Mouse (Mus musculus) midbrain, embryonic 16.5 days (tissue): ENCODE results near the gene Herpud2. TPM values are rescaled to one million over a fixed set of nuclear protein-coding genes. Genes with fewer than 3 reads are reported as not detected.
A peak's percentile ranks its signal among the peaks of the same experiment; 100 is the strongest.
"Not testable (repeated sequence)": the region's sequence is repeated elsewhere in the genome, so short reads cannot be mapped to it uniquely, and the experiment has no call there.

Experiments used
- ATAC-seq: fragments of 200-750 bp; cut with Nextera tagmentation; 2 replicates; pipeline ENCODE4 v1.8.0; 2017; ENCODE audit warnings: moderate TSS enrichment
- H3K27ac ChIP-seq: fragments of 300-500 bp; sonication (generic); 2 replicates; pipeline ENCODE4 v1.5.1; 2014; ENCODE audit warnings: mild to moderate bottlenecking, low read length, mixed read lengths
- H3K27me3 ChIP-seq: fragments of 300-500 bp; sonication (generic); 2 replicates; pipeline ENCODE4 v1.6.1; 2014; ENCODE audit warnings: low read depth, low read length, mixed read lengths; ENCODE audit not compliant: control insufficient read depth, insufficient read depth
- H3K36me3 ChIP-seq: fragments of 300-500 bp; sonication (generic); 2 replicates; pipeline ENCODE4 v1.6.1; 2014; ENCODE audit warnings: mild to moderate bottlenecking, low read length, moderate library complexity, mixed read lengths; ENCODE audit not compliant: control insufficient read depth, insufficient read depth
- H3K4me1 ChIP-seq: fragments of 300-500 bp; sonication (generic); 2 replicates; pipeline ENCODE4 v1.6.1; 2014; ENCODE audit warnings: mild to moderate bottlenecking, low read length, mixed read lengths; ENCODE audit not compliant: control insufficient read depth, insufficient read depth
- H3K4me2 ChIP-seq: fragments of 300-500 bp; sonication (generic); 2 replicates; pipeline ENCODE4 v1.6.1; 2014; ENCODE audit warnings: mild to moderate bottlenecking, low read length, mixed read lengths
- H3K4me3 ChIP-seq: fragments of 300-500 bp; sonication (generic); 2 replicates; pipeline ENCODE4 v1.5.1; 2014; ENCODE audit warnings: low read depth, mild to moderate bottlenecking, low read length, moderate library complexity, mixed read lengths
- H3K9ac ChIP-seq: fragments of 300-500 bp; sonication (generic); 2 replicates; pipeline ENCODE4 v1.6.1; 2014; ENCODE audit warnings: low read depth, low read length, mixed read lengths
- H3K9me3 ChIP-seq: fragments of 300-500 bp; sonication (generic); replicated peaks from 2 replicates; pipeline ENCODE4 v1.6.1; 2014; ENCODE audit warnings: mild to moderate bottlenecking, low read length, mixed read lengths; ENCODE audit not compliant: control insufficient read depth, poor library complexity, severe bottlenecking
- WGBS: fragments of 180-500 bp; shearing (Covaris S2); extraction: QIAGEN DNeasy Blood & Tissue Kit; methylation state at CpG from one replicate; pipeline ENCODE4 v1.1.7; 2014; 5-methylcytosine and 5-hydroxymethylcytosine counted together
- polyA plus RNA-seq: library from polyadenylated mRNA; unstranded; fragments of >200 nt; fragmentation: Nextera tagmentation; extraction: Ambion mirVana; gene quantifications from 2 replicates; pipeline ENCODE4 v1.2.1, GENCODE M21; 2015

Gene Herpud2
- polyA plus RNA-seq, 1 experiment from 2014 or later = 29.6 TPM

- no peak overlapping the region for H3K27ac ChIP-seq
- no peaks in the 10 kb centered on the region for H3K27me3 ChIP-seq
- 73% methylated on average over 1 of the region's 1 CpGs for WGBS
- H3K4me1 ChIP-seq = no peaks in the 10 kb centered on the region
- no peak overlapping the region for H3K9ac ChIP-seq
- H3K4me2 ChIP-seq = no peak overlapping the region
- H3K36me3 ChIP-seq = no peaks in the 10 kb centered on the region
- no peaks in the 10 kb centered on the region for H3K9me3 ChIP-seq
- no peak for ATAC-seq
- no peak overlapping the region for H3K4me3 ChIP-seq
These were observed 11.3 kb downstream of the Herpud2 start for GRCm38 (mm10) chr9:25140330-25140729.

GRCm38 (mm10) chr9:25138900-25139299 is 12.7 kb downstream of the Herpud2 start:
- H3K9me3 ChIP-seq = no peaks in the 10 kb centered on the region
- H3K36me3 ChIP-seq = no peaks in the 10 kb centered on the region
- ATAC-seq = no peak
- H3K4me1 ChIP-seq = no peaks in the 10 kb centered on the region
- no peak overlapping the region for H3K9ac ChIP-seq
- no peaks in the 10 kb centered on the region for H3K27me3 ChIP-seq
- H3K27ac ChIP-seq = no peak overlapping the region
- H3K4me2 ChIP-seq = no peak overlapping the region
- no peak overlapping the region for H3K4me3 ChIP-seq
- 97% methylated on average over 1 of the region's 1 CpGs for WGBS

GRCm38 (mm10) chr9:25132920-25133319 is 18.7 kb downstream of the Herpud2 start:
- no peaks in the 10 kb centered on the region for H3K9me3 ChIP-seq

GRCm38 (mm10) chr9:25132253-25132652 is 19.4 kb downstream of the Herpud2 start:
- H3K4me2 ChIP-seq = no peak overlapping the region
- H3K27me3 ChIP-seq = no peaks in the 10 kb centered on the region
- no peak overlapping the region for H3K9ac ChIP-seq
- H3K4me1 ChIP-seq = no peaks in the 10 kb centered on the region
- peaks cover 4% of the 10 kb centered on the region; the same call in 1 of the 2 replicates for H3K36me3 ChIP-seq
- no peak overlapping the region for H3K4me3 ChIP-seq
- H3K27ac ChIP-seq = no peak overlapping the region
- ATAC-seq = no peak
- H3K9me3 ChIP-seq = no peaks in the 10 kb centered on the region

More at GRCm38 (mm10) chr9:25132920-25133319, 18.7 kb downstream of the Herpud2 start:
- no peak overlapping the region for H3K9ac ChIP-seq
- H3K4me3 ChIP-seq = no peak overlapping the region
- no peaks in the 10 kb centered on the region for H3K27me3 ChIP-seq
- H3K4me2 ChIP-seq = no peak overlapping the region
- H3K36me3 ChIP-seq = peaks cover 4% of the 10 kb centered on the region; the same call in 1 of the 2 replicates
- ATAC-seq = no peak
- no peak overlapping the region for H3K27ac ChIP-seq
- 83% methylated on average over 4 of the region's 4 CpGs for WGBS
- no peaks in the 10 kb centered on the region for H3K4me1 ChIP-seq

GRCm38 (mm10) chr9:25124048-25124447 is 27.6 kb downstream of the Herpud2 start:
- H3K27me3 ChIP-seq = no peaks in the 10 kb centered on the region

GRCm38 (mm10) chr9:25123590-25123989 is 28.0 kb downstream of the Herpud2 start:
- not testable (repeated sequence) for H3K4me1 ChIP-seq, ATAC-seq, H3K4me2 ChIP-seq, H3K27ac ChIP-seq, H3K27me3 ChIP-seq, H3K9me3 ChIP-seq, H3K4me3 ChIP-seq, H3K9ac ChIP-seq
- H3K36me3 ChIP-seq = peaks cover 14% of the 10 kb centered on the region
- 96% methylated on average over 1 of the region's 1 CpGs for WGBS

More at GRCm38 (mm10) chr9:25124048-25124447, 27.6 kb downstream of the Herpud2 start:
- no peak overlapping the region for H3K4me2 ChIP-seq
- no peak overlapping the region for H3K9ac ChIP-seq
- no peak overlapping the region for H3K27ac ChIP-seq
- H3K36me3 ChIP-seq = peaks cover 12% of the 10 kb centered on the region
- H3K4me3 ChIP-seq = no peak overlapping the region
- no peaks in the 10 kb centered on the region for H3K4me1 ChIP-seq
- ATAC-seq = no peak
- no peaks in the 10 kb centered on the region for H3K9me3 ChIP-seq
- WGBS = 96% methylated on average over 2 of the region's 2 CpGs

- H3K36me3 ChIP-seq = peaks cover 34% of the 10 kb centered on the region
- ATAC-seq = peak; percentile 60; the same call in 1 of the 2 replicates
- no peaks in the 10 kb centered on the region for H3K27me3 ChIP-seq
These were observed 47.0 kb downstream of the Herpud2 start for GRCm38 (mm10) chr9:25104638-25105037.

GRCm38 (mm10) chr9:25102881-25103280 is 48.7 kb downstream of the Herpud2 start:
- H3K36me3 ChIP-seq = peaks cover 25% of the 10 kb centered on the region
- H3K4me1 ChIP-seq = no peaks in the 10 kb centered on the region
- no peak overlapping the region for H3K4me2 ChIP-seq
- no peaks in the 10 kb centered on the region for H3K27me3 ChIP-seq
- no peak overlapping the region for H3K27ac ChIP-seq
- H3K9me3 ChIP-seq = peaks cover 3% of the 10 kb centered on the region; the same call in 1 of the 2 replicates
- no peak for ATAC-seq
- H3K4me3 ChIP-seq = no peak overlapping the region
- no peak overlapping the region for H3K9ac ChIP-seq
- 95% methylated on average over 1 of the region's 1 CpGs for WGBS

More at GRCm38 (mm10) chr9:25104638-25105037, 47.0 kb downstream of the Herpud2 start:
- Histone ChIP-seq H3K4me1 (no peaks in the 10 kb centered on the region), H3K9me3 (peaks cover 3% of the 10 kb centered on the region; the same call in 1 of the 2 replicates), H3K4me3 (no peak overlapping the region), H3K9ac (no peak overlapping the region), H3K27ac (no peak overlapping the region), H3K4me2 (no peak overlapping the region)

- H3K36me3 ChIP-seq = no peaks in the 10 kb centered on the region
- no peak for ATAC-seq
- 59% methylated on average over 1 of the region's 1 CpGs for WGBS
These were observed 60.8 kb downstream of the Herpud2 start for GRCm38 (mm10) chr9:25090853-25091252.

More at GRCm38 (mm10) chr9:25090853-25091252, 60.8 kb downstream of the Herpud2 start:
- no peaks in the 10 kb centered on the region for H3K27me3 ChIP-seq
- no peak overlapping the region for H3K4me2 ChIP-seq
- H3K9me3 ChIP-seq = no peaks in the 10 kb centered on the region
- H3K9ac ChIP-seq = no peak overlapping the region
- H3K4me1 ChIP-seq = no peaks in the 10 kb centered on the region
- no peak overlapping the region for H3K4me3 ChIP-seq
- H3K27ac ChIP-seq = no peak overlapping the region
